Mouse (Mus musculus) Patski (cell line): Measurements from ENCODE around the gene Ahnak. TPM values are rescaled to one million over a fixed set of nuclear protein-coding genes. Genes with fewer than 3 reads are reported as not detected.

Experiments
- ATAC-seq: fragments of 100-300 bp; one replicate; pipeline ENCODE4 v1.8.0; 2021
- CTCF ChIA-PET: fragments of 350-600 bp; sonication (Branson Sonifier 250); formaldehyde crosslinking; loops from one replicate; lab custom pipeline; 2022; ENCODE audit warnings: inconsistent platforms; lab: Charles Lee
- POLR2A ChIA-PET: fragments of 350-600 bp; sonication (Branson Sonifier 250); formaldehyde crosslinking; loops from one replicate; lab custom pipeline; 2022; ENCODE audit warnings: antibody characterized with exemption, inconsistent platforms; lab: Charles Lee
- DNase-seq: peaks from one replicate; pipeline ENCODE4 v3.0.0-alpha.2; 2011; ENCODE audit warnings: low read depth, low spot score
- H3K27me3 ChIP-seq: fragments of 371-371 bp; one replicate; pipeline ENCODE4 v1.5.1; 2021
- CTCF ChIP-seq: fragments of 100-300 bp; IDR thresholded peaks from one replicate; pipeline ENCODE4 v1.5.1; 2021
- in situ Hi-C: fragments of 300-500 bp; cut with MboI; formaldehyde crosslinking; loops from 3 replicates; pipeline ENCODE4 v1.11.1; 2018; ENCODE audit warnings: low pct_unique_long_range_greater_than_20kb, mixed read lengths
- polyA plus RNA-seq: library from polyadenylated mRNA; unstranded; gene quantifications from one replicate; pipeline ENCODE4 v1.2.3, GENCODE M21; 2021

Ahnak gene
- 57.7 TPM for polyA plus RNA-seq

DNA sequence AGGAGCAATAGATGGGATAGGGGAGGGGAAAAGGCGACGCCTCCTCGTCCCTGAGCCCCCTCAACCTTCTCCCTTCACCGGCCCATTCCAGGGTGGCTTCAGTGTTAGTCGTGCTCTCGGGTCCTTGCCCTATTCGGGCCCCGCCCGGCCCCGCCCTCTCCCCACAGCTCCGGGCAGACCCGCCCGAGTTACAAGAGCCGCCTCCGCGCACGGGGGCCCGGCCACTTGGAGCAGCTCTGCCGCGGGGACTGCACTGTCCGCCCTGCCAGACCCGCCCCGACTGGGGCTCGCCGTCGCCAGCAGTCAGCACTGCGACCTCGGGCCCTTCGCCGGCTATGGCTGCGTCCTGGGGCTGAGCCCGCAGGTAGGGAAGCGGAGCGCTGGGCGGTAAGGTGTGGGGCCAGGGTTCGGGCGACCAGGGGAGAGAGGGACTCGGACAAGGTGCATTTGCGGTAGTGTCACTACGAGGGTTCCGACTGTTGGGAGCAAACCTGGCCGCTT lies at the start of gene Ahnak:
Gene Ahnak, plus strand, starts transcription at position 219 of the 501 bp plus-strand sequence.
- TF ChIP-seq CTCF: no peak
- DNase-seq (no peak), ATAC-seq (peak; percentile 52)
- in situ Hi-C loops: no loop called here
- H3K27me3 ChIP-seq: no peaks in the 10 kb centered on the region
- ChIA-PET POLR2A (interaction anchor here (1.0 to 4.6 kb wide), 6 partner anchors 11 to 277 kb away, joined by 3 to 19 read pairs (median 4); no protein-coding TSS in a partner anchor), CTCF (interaction anchor here (1.0 kb wide), 1 partner anchor 13 kb away, joined by 3 read pairs; no protein-coding TSS in a partner anchor)

DNA sequence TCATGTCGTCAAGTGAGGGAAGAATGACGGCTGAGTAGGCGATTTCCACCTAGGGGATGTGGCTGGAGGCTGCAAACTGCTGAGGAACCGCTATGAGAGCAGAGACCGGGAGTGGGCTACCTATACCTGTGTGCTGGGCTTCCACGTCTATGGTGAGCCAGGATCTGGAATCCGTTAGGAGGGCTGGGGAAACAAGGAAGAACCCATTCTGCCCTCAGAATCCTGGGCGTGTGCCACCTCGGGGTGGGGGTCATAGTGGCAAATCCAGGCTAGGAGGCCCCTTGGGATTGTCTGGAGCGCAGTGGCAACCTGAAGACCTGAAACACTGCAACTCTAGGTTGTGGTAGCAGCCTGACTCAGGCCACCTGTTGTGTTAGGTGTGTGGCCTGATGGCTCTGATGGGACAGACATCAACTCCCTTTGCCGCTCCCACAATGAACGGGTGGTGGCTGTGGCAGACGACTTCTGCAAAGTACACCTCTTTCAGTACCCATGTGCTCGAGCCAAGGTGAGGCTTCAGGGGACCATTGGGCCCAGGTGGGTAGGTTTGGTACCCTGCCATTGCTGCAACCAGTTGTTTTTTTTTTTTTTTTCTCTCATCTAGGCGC lies 48.5 kb upstream of the Ahnak start:
- ChIA-PET POLR2A (interaction anchor here (1.0 to 2.0 kb wide), 3 partner anchors 9 to 30 kb away, joined by 3 to 16 read pairs (median 6); no protein-coding TSS in a partner anchor), CTCF (interaction anchor here (1.3 kb wide), 1 partner anchor 13 kb away, joined by 4 read pairs; the partner anchor contains the start of gene Tut1)
- no peak for DNase-seq
- no peak for TF ChIP-seq CTCF
- H3K27me3 ChIP-seq: no peaks in the 10 kb centered on the region
- in situ Hi-C loops: no loop called here
- no peak for ATAC-seq

DNA sequence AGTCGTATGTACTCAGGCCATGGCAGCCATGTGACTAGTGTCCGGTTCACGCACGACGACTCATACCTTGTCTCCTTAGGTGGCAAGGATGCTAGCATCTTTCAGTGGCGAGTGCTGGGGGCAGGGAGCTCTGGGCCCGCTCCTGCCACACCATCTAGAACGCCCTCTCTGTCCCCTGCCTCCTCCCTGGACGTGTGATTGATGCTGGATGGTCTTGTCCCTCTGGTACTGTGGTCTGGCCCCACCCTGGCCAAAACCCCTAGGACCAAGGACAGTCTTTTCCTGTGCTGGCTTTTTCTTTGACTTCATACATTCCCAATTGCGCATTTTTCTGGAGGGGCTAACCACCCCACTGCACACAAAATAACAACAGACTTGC lies 48.0 kb upstream of the Ahnak start:
- no peaks in the 10 kb centered on the region for H3K27me3 ChIP-seq
- DNase-seq: no peak
- ChIA-PET CTCF (interaction anchor here (0.9 to 1.3 kb wide), 2 partner anchors 12 to 53 kb away, joined by 3 to 4 read pairs; partner anchors contain the start of gene Tut1), POLR2A (interaction anchor here (1.0 to 2.0 kb wide), 4 partner anchors 10 to 30 kb away, joined by 3 to 16 read pairs (median 6); no protein-coding TSS in a partner anchor)
- TF ChIP-seq CTCF: no peak
- in situ Hi-C loops: no loop called here
- no peak for ATAC-seq

DNA sequence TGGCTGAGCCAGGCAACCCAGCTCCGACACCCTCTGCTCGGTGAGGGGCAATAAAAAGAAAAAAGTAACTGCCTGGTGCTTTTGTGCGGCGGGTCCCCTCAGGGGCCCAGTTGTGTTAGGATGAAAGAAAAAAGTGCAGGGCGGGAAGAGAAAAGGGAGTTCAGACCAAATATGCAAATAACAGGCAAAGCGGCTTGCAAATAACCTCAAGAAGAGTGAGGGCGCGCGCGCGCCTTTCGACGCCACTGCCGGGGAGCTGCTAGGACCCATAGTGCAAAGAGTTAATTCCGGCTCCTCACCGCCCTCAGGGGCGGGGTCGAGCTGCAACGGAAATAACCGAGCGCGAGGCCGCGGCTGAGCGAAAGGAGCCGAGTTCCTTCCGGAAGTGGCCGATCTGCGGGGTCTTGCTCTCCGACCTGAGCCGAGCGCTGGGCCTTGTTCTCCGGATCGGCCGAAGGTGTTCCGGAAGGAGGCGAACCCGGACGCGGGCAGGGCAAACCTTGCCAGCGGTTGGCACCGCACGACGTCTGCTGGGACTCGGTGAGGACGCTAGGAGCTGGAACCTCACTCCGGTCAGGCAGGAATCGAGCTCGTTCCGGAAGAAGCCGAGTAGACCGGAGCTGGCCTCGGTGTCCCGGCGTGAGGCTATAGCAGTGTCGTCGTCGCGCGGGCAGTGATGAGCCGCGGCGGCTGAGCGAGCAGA lies 47.4 kb upstream of the Ahnak start, which contains the start of gene Mta2:
Gene Mta2, plus strand, starts transcription at position 361 of the 703 bp plus-strand sequence.
- ATAC-seq (peak; percentile 90), DNase-seq (peak; percentile 89)
- ChIA-PET POLR2A (interaction anchor here (0.6 to 2.0 kb wide), 5 partner anchors 9 to 1157 kb away, joined by 3 to 16 read pairs (median 6); no protein-coding TSS in a partner anchor), CTCF (interaction anchor here (0.9 to 1.3 kb wide), 2 partner anchors 12 to 54 kb away, joined by 3 to 4 read pairs; partner anchors contain the start of gene Tut1)
- in situ Hi-C loops: no loop called here
- H3K27me3 ChIP-seq: no peaks in the 10 kb centered on the region
- TF ChIP-seq CTCF: no peak

DNA sequence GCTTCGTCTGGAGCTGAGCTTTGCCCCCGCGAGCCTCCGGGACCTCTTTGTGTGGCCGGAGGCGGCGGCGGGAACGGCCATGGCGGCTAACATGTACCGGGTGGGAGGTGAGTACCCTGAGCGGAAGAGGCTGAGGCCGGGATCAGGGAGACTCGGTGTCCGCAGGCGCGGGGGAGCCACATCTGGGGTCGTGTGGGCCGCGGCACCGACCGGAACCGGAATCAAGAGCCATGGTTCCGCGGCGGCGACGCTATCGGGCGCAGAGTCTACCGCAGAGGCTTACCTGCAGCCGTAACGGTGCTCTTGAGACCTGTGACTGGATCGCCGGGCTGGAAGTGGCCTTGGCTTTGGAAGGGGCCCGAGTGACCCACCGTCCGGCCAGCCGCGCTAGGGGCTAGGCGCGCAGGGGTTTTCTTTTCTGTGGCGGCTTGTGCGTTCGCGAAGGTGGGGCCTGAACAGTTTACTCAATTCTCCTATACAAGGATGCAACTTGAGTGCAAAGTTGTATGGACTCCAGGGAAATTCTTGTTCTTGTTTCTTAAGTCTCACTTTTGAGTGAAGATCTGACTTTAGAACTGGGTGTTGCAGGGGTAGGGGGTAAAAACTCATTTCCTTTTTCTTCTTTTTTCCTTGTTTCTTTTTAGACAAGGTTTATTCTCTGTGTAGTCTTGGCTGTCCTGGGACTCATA lies 46.7 kb upstream of the Ahnak start:
- peak; percentile 40 for ATAC-seq
- DNase-seq: no peak
- ChIA-PET CTCF (interaction anchor here (1.2 to 1.3 kb wide), 2 partner anchors 11 kb away, joined by 4 to 5 read pairs; partner anchors contain the start of gene Tut1), POLR2A (interaction anchor here (1.6 to 2.0 kb wide), 2 partner anchors 9 to 11 kb away, joined by 6 to 16 read pairs; no protein-coding TSS in a partner anchor)
- no peaks in the 10 kb centered on the region for H3K27me3 ChIP-seq
- in situ Hi-C loops: no loop called here
- no peak for TF ChIP-seq CTCF

DNA sequence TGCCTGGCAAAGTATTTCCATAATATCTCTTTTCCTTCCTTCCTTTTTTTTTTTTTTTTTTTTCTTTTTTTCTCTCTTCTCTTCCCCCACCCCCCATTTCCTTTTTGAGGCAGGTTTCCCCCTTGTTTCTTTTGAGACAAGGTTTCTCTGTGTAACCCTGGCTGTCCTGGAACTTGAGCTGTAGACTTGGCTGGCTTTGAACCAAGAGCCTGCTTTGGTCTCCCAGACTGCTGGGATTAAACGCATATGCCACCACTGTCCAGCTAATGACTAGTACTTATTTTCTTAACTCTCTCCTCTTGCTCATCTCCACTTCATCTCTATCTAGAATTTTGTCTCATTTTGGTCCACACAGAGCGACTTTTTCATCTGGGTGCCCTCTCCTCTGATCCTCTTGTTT lies 46.0 kb upstream of the Ahnak start:
- no peak for ATAC-seq
- ChIA-PET POLR2A (interaction anchor here (0.6 to 0.8 kb wide), 4 partner anchors 19 to 115 kb away, joined by 4 to 8 read pairs (median 6); no protein-coding TSS in a partner anchor), CTCF (interaction anchor here (1.0 to 1.2 kb wide), 2 partner anchors 8 to 10 kb away, joined by 3 to 5 read pairs; partner anchors contain the start of gene Tut1)
- no peak for DNase-seq
- TF ChIP-seq CTCF: no peak
- in situ Hi-C loops: no loop called here
- no peaks in the 10 kb centered on the region for H3K27me3 ChIP-seq

DNA sequence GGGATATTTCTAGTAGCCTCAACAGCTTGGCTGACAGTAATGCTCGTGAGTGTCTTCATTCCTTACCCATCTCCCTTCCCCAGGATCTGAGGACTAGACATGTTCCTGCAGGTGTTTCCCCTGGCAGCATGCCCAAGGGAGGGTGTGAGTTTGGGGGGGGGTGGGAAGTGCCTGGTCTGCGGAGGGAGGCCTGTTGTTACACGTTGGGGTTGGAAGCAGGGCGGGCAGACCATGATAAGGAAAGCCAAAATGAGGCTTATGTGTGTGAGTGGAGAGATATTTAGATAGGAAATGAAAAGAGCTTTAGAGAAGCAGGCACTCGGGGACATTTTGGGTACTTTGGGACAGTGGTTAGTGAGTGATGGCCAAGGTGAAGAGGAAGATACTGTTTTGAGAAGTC lies 45.0 kb upstream of the Ahnak start:
- ATAC-seq (no peak), DNase-seq (no peak)
- TF ChIP-seq CTCF: no peak
- H3K27me3 ChIP-seq: no peaks in the 10 kb centered on the region
- CTCF ChIA-PET: interaction anchor here (1.0 kb wide), 1 partner anchor 9 kb away, joined by 3 read pairs; no protein-coding TSS in a partner anchor
- POLR2A ChIA-PET: interaction anchor here (0.6 to 1.0 kb wide), 4 partner anchors 18 to 1028 kb away, joined by 3 to 5 read pairs (median 4); no protein-coding TSS in a partner anchor
- in situ Hi-C loops: no loop called here

DNA sequence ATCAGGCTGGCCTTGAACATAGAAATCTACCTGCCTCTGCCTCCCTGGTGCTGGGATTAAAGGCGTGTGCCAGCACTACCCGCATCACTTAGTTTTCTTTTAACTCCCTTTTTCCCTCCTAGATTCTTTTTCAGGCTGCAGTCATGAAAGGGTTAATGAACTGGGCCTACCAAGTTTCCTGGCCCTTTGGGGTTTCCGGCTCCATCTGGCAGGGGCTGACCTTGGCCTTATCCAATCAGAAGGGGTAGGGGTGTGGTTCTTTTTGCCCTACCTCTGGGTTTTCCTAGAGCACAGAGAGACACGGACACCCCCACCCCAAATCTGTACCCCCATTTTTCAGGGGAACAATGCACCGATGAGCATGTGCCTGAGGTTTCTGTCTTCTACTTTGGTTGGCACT lies 44.3 kb upstream of the Ahnak start:
- ChIA-PET CTCF (interaction anchor here (0.9 to 1.6 kb wide), 2 partner anchors 33 to 50 kb away, joined by 3 read pairs; no protein-coding TSS in a partner anchor), POLR2A (interaction anchor here (0.6 kb wide), 1 partner anchor 51 kb away, joined by 4 read pairs; no protein-coding TSS in a partner anchor)
- in situ Hi-C loops: no loop called here
- no peaks in the 10 kb centered on the region for H3K27me3 ChIP-seq
- DNase-seq (no peak), ATAC-seq (no peak)
- TF ChIP-seq CTCF: no peak

DNA sequence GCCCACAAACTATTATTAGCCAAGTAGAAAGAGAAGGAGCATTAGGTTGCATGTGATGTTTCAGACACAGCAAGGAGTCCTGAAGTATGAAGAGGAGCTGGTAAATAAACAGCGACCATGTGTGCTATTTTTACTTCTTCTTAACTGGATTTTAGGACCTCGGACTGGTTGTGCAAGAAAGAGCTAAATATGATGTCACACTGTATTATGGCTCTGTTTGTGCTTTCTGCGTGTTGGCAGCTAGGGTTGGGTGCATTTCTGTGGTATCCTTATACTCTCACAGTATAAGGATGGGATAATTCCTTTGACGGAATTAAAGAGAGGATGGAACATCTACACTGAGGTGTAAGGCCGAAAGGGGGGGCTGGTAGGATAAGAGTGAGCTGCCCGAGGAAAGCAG lies 43.8 kb upstream of the Ahnak start:
- TF ChIP-seq CTCF: no peak
- DNase-seq (no peak), ATAC-seq (no peak)
- POLR2A ChIA-PET: interaction anchor here (0.6 to 0.7 kb wide), 2 partner anchors 51 to 121 kb away, joined by 3 to 4 read pairs; no protein-coding TSS in a partner anchor
- CTCF ChIA-PET: interaction anchor here (0.9 to 1.6 kb wide), 2 partner anchors 32 to 51 kb away, joined by 3 read pairs; no protein-coding TSS in a partner anchor
- in situ Hi-C loops: no loop called here
- H3K27me3 ChIP-seq: no peaks in the 10 kb centered on the region
